Mouse (Mus musculus): ENCODE measurements around the gene Wdr63.
A peak's percentile ranks its signal among the peaks of the same experiment; 100 is the strongest.

The Wdr63 gene

GRCm38 (mm10) chr3:146107921-146108571 is at the start of gene Wdr63:
Gene Wdr63 (minus strand): TSS chr3:146108130.
- peak; percentile 23 for DNase-seq

- DNase-seq: no peak
Observed at GRCm38 (mm10) chr3:146156811-146157210, 48.9 kb upstream of the Wdr63 start.

GRCm38 (mm10) chr3:146155628-146156576 is 48.0 kb upstream of the Wdr63 start:
- no peak for DNase-seq

- DNase-seq: no peak
Observed at GRCm38 (mm10) chr3:146153862-146154611, 46.1 kb upstream of the Wdr63 start.

- no peak for DNase-seq
Observed at GRCm38 (mm10) chr3:146152913-146153312, 45.0 kb upstream of the Wdr63 start.

- DNase-seq: no peak
Observed at GRCm38 (mm10) chr3:146152348-146152747, 44.4 kb upstream of the Wdr63 start.

GRCm38 (mm10) chr3:146151755-146152154 is 43.8 kb upstream of the Wdr63 start:
- no peak for DNase-seq

- no peak for DNase-seq
Observed at GRCm38 (mm10) chr3:146151328-146151727, 43.4 kb upstream of the Wdr63 start.

GRCm38 (mm10) chr3:146150560-146150959 is 42.6 kb upstream of the Wdr63 start:
- DNase-seq: no peak

- no peak for DNase-seq
Observed at GRCm38 (mm10) chr3:146150058-146150400, 42.1 kb upstream of the Wdr63 start.

- no peak for DNase-seq
Observed at GRCm38 (mm10) chr3:146149156-146150057, 41.5 kb upstream of the Wdr63 start, which contains the start of gene Mcoln2. Gene Mcoln2 (plus strand): TSS chr3:146149833.

GRCm38 (mm10) chr3:146146131-146146530 is 38.2 kb upstream of the Wdr63 start:
- DNase-seq: no peak

- no peak for DNase-seq
Observed at GRCm38 (mm10) chr3:146145501-146145900, 37.6 kb upstream of the Wdr63 start.

- DNase-seq: no peak
Observed at GRCm38 (mm10) chr3:146142523-146142922, 34.6 kb upstream of the Wdr63 start.

- no peak for DNase-seq
Observed at GRCm38 (mm10) chr3:146140276-146140675, 32.3 kb upstream of the Wdr63 start.

GRCm38 (mm10) chr3:146136422-146136821 is 28.5 kb upstream of the Wdr63 start:
- DNase-seq: no peak

- no peak for DNase-seq
Observed at GRCm38 (mm10) chr3:146135417-146135816, 27.5 kb upstream of the Wdr63 start.

GRCm38 (mm10) chr3:146134834-146135233 is 26.9 kb upstream of the Wdr63 start:
- DNase-seq: no peak

GRCm38 (mm10) chr3:146127205-146127604 is 19.3 kb upstream of the Wdr63 start:
- DNase-seq: no peak

GRCm38 (mm10) chr3:146123464-146123825 is 15.5 kb upstream of the Wdr63 start:
- DNase-seq: no peak

- DNase-seq: no peak
Observed at GRCm38 (mm10) chr3:146122807-146123463, 15.0 kb upstream of the Wdr63 start.

- DNase-seq: no peak
Observed at GRCm38 (mm10) chr3:146122125-146122420, 14.1 kb upstream of the Wdr63 start.
